Mouse (Mus musculus): ENCODE data around the gene Tmem220.

DNA sequence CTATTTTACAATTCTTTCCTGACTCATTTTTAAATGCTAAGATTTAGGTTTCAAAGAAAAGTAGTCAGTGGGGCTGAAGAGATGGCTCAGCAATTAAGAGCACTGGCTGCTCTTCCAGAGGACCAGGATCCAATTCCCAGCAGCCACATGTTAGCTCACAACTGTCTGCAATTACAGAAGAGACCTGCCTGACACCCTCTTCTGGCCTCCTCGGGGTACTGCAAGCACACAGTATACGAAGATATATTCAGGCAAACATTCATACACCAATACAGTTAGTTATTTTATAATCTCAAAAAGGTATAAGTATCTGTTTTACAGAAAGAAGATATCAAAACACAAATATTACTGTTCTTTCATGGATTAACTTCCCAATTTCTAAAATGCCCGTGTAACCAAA lies 14.8 kb downstream of the Tmem220 start:
- no peak for TF ChIP-seq EP300 (IDR thresholded peaks at IDR 0.05; ENCODE audit: low read depth)
- peak; percentile 45 for TF ChIP-seq CTCF (IDR thresholded peaks at IDR 0.05; ENCODE audit: low read depth)

Measured in liver, postnatal 0 days (tissue).